Mouse (Mus musculus): ENCODE results near the gene Arsg.

DNA sequence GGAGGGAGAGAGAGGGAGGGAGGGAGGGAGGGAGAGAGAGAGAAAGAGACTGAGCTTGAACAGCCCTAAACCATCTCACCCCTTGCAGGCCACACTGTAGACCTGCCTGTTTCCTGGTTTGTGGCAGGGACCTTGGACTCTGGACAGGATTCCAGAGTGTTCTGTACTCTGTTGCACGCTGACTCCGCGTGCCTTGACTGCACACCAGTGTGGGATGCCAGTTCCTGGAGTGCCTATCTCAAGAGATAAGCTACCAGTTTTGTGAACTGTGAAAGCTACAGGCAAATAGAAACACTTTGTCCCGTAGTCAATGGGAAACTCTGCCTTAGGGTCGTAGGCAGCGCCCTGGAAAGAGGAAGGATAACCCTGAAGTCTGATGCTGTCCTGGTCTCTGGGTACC is 83.0 kb downstream of the Arsg start:
- no peak for TF ChIP-seq SRF (IDR thresholded peaks at IDR 0.05; ENCODE audit: control insufficient read depth, insufficient read length, low read depth)
- no peak for TF ChIP-seq CEBPB (IDR thresholded peaks at IDR 0.05; ENCODE audit: insufficient read depth, poor library complexity, severe bottlenecking)
- no peak for TF ChIP-seq MAX (IDR thresholded peaks at IDR 0.05; ENCODE audit: low read depth)
- TF ChIP-seq MYOD1 (IDR thresholded peaks at IDR 0.05; ENCODE audit: control insufficient read depth in 1 of 3, insufficient read length in 2 of 3, low read depth in 2 of 3), result no peak
- no peak for TF ChIP-seq REST (IDR thresholded peaks at IDR 0.05; ENCODE audit: insufficient read depth, insufficient read length)
- TF ChIP-seq POLR2A (IDR thresholded peaks at IDR 0.05; ENCODE audit: insufficient read length, low read depth), result no peak
- no peak for TF ChIP-seq USF1 (IDR thresholded peaks at IDR 0.05; ENCODE audit: low read depth)
- TF ChIP-seq MYOG (IDR thresholded peaks at IDR 0.05; ENCODE audit: control insufficient read depth in 1 of 3, insufficient read depth in 1 of 3, insufficient read length in 2 of 3, low read depth in 2 of 3), result no peak
- no peak for TF ChIP-seq E2F4 (IDR thresholded peaks at IDR 0.05; ENCODE audit: insufficient read depth)
